Mouse (Mus musculus): ENCODE measurements around the gene Fibin.

Fibin gene

GRCm38 (mm10) chr2:110362432-110363283, at the start of gene Fibin:
TSS of gene Fibin (minus strand) at chr2:110363183.
- no peak for DNase-seq (ENCODE audit: low read depth, low spot score)

GRCm38 (mm10) chr2:110411428-110411827, 48.4 kb upstream of the Fibin start:
- no peak for DNase-seq (ENCODE audit: low read depth, low spot score)

GRCm38 (mm10) chr2:110408757-110409156, 45.8 kb upstream of the Fibin start:
- no peak for DNase-seq (ENCODE audit: low read depth, low spot score)

GRCm38 (mm10) chr2:110392714-110393336, 29.8 kb upstream of the Fibin start:
- DNase-seq (ENCODE audit: low read depth, low spot score): no peak

- DNase-seq (ENCODE audit: low read depth, low spot score): no peak
Measured at GRCm38 (mm10) chr2:110390736-110391409, 27.9 kb upstream of the Fibin start.

GRCm38 (mm10) chr2:110379811-110380210, 16.8 kb upstream of the Fibin start:
- no peak for DNase-seq (ENCODE audit: low read depth, low spot score)

- no peak for DNase-seq (ENCODE audit: low read depth, low spot score)
Measured at GRCm38 (mm10) chr2:110376660-110377059, 13.7 kb upstream of the Fibin start.

- DNase-seq (ENCODE audit: low read depth, low spot score): no peak
Measured at GRCm38 (mm10) chr2:110375475-110375874, 12.5 kb upstream of the Fibin start.

GRCm38 (mm10) chr2:110373186-110373585, 10.2 kb upstream of the Fibin start:
- DNase-seq (ENCODE audit: low read depth, low spot score): no peak

- no peak for DNase-seq (ENCODE audit: low read depth, low spot score)
Measured at GRCm38 (mm10) chr2:110367382-110367887, 4.5 kb upstream of the Fibin start.

- no peak for DNase-seq (ENCODE audit: low read depth, low spot score)
Measured at GRCm38 (mm10) chr2:110365401-110365800, 2.4 kb upstream of the Fibin start.

GRCm38 (mm10) chr2:110363855-110364254, 872 bp upstream of the Fibin start:
- DNase-seq (ENCODE audit: low read depth, low spot score): no peak

- no peak for DNase-seq (ENCODE audit: low read depth, low spot score)
Measured at GRCm38 (mm10) chr2:110353302-110353970, 9.5 kb downstream of the Fibin start.

GRCm38 (mm10) chr2:110351843-110352251, 11.1 kb downstream of the Fibin start:
- no peak for DNase-seq (ENCODE audit: low read depth, low spot score)

- DNase-seq (ENCODE audit: low read depth, low spot score): no peak
Measured at GRCm38 (mm10) chr2:110351406-110351805, 11.6 kb downstream of the Fibin start.

GRCm38 (mm10) chr2:110328953-110329352, 34.0 kb downstream of the Fibin start:
- DNase-seq (ENCODE audit: low read depth, low spot score): no peak

GRCm38 (mm10) chr2:110319949-110320348, 43.0 kb downstream of the Fibin start:
- DNase-seq (ENCODE audit: low read depth, low spot score): no peak

GRCm38 (mm10) chr2:110319266-110319665, 43.7 kb downstream of the Fibin start:
- no peak for DNase-seq (ENCODE audit: low read depth, low spot score)

- no peak for DNase-seq (ENCODE audit: low read depth, low spot score)
Measured at GRCm38 (mm10) chr2:110318719-110319118, 44.3 kb downstream of the Fibin start.

- DNase-seq (ENCODE audit: low read depth, low spot score): no peak
Measured at GRCm38 (mm10) chr2:110316116-110316883, 46.7 kb downstream of the Fibin start.
